Mouse (Mus musculus): ENCODE results near the gene Mthfsl.
"Not testable (repeated sequence)": the region's sequence is repeated elsewhere in the genome, so short reads cannot be mapped to it uniquely, and the experiment has no call there.

Mthfsl gene

DNA sequence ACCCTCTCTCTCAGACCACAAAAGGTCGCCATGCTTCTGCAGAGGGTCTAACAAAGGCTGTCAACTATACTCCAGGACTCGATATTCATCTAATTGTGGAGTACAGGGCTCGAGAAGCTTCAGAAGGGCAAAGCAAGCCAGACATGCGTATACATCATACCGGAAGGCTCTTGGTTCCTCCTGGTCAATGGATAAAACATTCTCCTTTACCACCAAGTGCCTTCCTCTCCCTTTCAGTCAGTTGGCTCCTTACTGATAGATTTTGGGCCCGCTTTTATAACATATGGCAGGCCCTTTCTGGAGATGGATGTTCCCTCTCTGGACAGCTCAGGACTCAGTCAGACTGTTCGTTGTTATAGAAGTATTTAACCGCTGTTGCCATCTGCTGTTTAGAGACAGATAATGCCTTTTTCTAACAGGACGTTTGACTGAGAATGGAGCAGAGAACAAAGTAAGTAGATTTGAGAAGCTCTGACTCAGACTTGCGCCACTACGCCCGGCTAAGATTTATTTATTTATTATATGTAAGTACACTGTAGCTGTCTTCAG, at the start of gene Mthfsl:
TSS of gene Mthfsl (minus strand) at position 308 of the 549 bp plus-strand sequence.
- DNase-seq (ENCODE audit: low spot score): not testable (repeated sequence)

DNA sequence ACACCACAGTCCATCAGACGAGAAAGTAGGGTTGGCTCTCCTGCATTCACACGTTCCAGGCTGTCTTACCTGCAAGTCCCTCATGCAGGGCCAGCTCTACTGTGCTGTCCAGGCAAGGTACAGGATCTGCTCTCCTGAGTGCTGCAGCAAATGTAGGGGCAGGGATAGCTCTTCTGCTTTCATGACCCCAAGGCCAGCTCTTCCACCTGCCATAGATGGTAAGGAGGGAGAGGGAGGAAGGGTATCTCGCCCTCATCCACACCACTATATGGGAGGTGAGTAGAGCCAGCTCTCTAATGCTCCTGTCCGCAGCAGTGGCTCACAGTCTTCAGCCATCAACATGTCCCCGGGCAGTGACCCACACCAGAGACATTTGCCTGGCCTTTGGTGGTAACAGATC, 49.4 kb upstream of the Mthfsl start:
- DNase-seq (ENCODE audit: low spot score): not testable (repeated sequence)

DNA sequence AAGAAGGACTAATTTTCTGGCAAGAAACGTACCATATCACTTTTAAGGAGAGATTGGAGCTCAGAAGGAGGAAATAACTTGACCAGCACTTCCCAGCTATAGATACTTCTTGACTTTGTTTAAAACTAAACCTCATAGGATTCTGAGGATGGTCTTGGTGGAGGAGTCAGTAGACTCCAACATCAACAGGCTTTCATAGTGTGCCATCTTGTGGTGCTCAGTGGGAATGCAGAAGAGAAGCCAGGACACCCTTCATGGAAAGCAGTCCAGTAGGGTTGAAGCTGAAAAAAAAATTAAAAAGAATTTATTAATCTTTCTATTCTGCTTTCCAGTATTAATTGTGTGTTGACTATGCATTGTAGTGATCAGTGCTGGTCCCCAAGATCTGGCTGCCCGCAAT, 26.6 kb upstream of the Mthfsl start:
- not testable (repeated sequence) for DNase-seq (ENCODE audit: low spot score)

- not testable (repeated sequence) for DNase-seq (ENCODE audit: low spot score)
Observed at GRCm38 (mm10) chr9:88746046-88746445, 25.9 kb upstream of the Mthfsl start.

- DNase-seq (ENCODE audit: low spot score): not testable (repeated sequence)
Observed at GRCm38 (mm10) chr9:88735289-88735688, 15.2 kb upstream of the Mthfsl start.

DNA sequence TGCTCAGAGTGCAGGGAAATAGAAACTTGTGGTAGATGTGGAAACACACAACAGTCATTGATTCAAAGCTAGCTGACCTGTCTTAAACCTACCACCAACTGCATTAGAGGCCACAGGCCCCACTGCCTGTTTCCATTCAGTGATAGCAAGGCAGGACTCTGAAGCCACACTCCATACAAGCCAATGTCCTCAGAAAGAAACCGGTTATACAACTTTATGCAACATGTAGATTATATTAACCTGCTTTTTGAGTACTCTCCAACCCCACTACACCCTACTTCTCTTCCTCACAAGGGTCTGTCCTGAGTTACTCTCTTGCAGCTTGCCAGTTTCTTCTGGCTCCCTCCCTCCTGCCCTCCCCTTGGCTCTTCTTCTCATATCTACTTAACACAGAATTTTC, 13.1 kb upstream of the Mthfsl start:
- not testable (repeated sequence) for DNase-seq (ENCODE audit: low spot score)

DNA sequence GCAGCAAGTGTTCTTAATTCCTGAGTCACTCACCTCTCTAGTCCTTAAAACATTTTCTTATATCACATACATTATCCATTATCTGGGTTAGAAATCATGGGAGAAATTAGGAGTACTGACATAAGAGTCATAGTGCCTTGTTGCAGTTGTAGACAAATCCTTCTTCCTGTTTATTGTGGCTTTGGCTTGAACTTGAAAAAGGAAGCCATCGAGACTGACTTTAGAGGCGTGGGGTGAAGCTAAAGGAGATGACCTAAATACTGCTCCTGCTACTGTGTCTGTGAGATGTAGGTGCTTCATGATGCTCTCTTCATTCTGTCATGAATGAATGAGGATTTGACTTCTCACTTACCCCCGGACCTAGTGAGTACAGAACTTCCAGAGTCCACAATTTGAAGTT, 12.2 kb upstream of the Mthfsl start:
- DNase-seq (ENCODE audit: low spot score): not testable (repeated sequence)

DNA sequence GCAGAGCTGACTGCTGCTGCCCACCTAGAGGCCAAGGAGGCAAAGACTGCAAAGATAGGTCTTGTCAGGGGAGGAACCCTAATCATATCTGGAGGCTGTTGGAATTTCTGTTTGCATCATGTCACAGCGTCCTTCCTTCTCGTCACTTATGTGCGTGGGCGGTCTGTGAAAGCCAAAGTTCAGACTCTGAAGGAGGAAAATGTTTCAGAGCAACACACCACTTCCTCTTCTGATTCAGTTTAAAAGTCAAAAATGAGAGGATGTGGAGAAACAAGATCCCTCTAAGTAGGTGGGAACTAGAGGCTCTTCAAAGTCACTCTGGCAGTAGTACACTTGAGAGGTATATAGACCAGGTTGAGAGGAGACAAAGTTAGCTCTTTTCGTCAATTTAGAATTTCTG, 11.6 kb upstream of the Mthfsl start, which contains the start of gene Bcl2a1d:
TSS of gene Bcl2a1d (minus strand) at position 187 of the 400 bp plus-strand sequence.
- DNase-seq (ENCODE audit: low spot score): not testable (repeated sequence)

- DNase-seq (ENCODE audit: low spot score): not testable (repeated sequence)
Observed at GRCm38 (mm10) chr9:88728311-88728710, 8.2 kb upstream of the Mthfsl start.

GRCm38 (mm10) chr9:88721628-88722027, 1.5 kb upstream of the Mthfsl start:
- DNase-seq (ENCODE audit: low spot score): not testable (repeated sequence)

GRCm38 (mm10) chr9:88719073-88719921, 799 bp downstream of the Mthfsl start:
- not testable (repeated sequence) for DNase-seq (ENCODE audit: low spot score)

DNA sequence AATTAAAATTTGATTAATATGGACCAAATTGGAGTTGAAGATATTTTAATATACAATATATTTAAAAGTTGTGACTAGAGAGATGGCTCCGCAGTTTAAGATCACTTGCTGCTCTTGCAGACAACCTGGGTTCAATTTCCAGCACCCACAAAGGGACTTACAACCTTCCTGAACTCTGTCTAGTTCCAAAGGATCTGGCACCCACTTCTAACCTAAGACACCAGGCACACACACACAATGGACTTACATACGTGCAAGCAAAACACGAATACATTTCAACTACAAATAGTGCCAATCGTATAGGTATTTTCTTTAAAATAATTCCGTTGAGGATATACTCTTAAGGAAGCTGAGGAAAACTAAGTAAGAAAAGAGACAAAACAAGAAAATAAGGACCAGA, 1.5 kb downstream of the Mthfsl start:
- DNase-seq (ENCODE audit: low spot score): not testable (repeated sequence)

GRCm38 (mm10) chr9:88718140-88718539, 2.0 kb downstream of the Mthfsl start:
- not testable (repeated sequence) for DNase-seq (ENCODE audit: low spot score)

- DNase-seq (ENCODE audit: low spot score): not testable (repeated sequence)
Observed at GRCm38 (mm10) chr9:88714515-88714914, 5.6 kb downstream of the Mthfsl start.

GRCm38 (mm10) chr9:88712164-88712749, 7.8 kb downstream of the Mthfsl start:
- not testable (repeated sequence) for DNase-seq (ENCODE audit: low spot score)

DNA sequence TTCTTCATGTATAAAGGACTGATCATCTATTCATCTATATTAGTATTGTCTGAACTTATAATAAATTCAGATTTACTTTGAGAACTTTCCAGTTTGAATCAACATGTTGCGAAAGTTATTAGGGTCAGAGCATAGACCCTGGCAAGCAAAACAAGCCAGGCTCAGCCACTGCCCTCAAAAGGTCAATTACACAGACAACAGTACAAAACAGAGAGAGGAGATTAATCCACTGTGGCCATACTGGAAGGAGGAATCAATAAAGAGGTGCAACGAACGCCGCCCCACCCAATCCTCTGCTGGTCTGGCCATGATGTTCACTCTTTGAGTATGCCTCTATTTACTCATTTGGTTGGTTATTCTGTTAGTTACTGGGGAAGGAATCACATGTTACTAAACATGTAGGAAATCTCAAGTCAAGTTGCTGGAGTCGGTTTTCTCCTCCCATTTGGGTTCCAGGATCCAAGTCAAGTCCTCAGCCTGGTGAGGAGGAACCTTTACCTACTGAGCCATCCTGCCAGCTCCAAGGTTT, 9.1 kb downstream of the Mthfsl start:
- not testable (repeated sequence) for DNase-seq (ENCODE audit: low spot score)

GRCm38 (mm10) chr9:88710439-88710838, 9.7 kb downstream of the Mthfsl start:
- not testable (repeated sequence) for DNase-seq (ENCODE audit: low spot score)

- not testable (repeated sequence) for DNase-seq (ENCODE audit: low spot score)
Observed at GRCm38 (mm10) chr9:88709794-88710193, 10.3 kb downstream of the Mthfsl start.

DNA sequence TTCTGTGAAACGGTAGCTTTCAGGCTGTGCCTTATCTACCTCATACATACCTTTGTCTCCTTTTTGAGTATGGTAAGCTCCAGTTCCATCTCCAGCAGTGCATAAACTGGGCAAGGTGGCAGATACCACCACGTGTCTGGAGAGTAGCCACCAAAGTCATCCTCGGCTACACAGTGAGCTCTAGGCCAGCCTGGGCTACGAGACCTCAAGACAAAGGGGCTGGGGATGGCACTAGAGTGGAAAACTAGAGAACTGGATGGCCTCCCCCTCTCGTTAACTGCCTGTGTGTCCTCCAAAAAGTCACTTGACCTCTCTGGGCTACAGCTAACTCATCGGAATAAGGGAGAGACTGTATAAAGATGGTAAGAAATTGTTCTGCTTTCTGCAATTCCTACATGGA, 10.8 kb downstream of the Mthfsl start:
- DNase-seq (ENCODE audit: low spot score): no peak

DNA sequence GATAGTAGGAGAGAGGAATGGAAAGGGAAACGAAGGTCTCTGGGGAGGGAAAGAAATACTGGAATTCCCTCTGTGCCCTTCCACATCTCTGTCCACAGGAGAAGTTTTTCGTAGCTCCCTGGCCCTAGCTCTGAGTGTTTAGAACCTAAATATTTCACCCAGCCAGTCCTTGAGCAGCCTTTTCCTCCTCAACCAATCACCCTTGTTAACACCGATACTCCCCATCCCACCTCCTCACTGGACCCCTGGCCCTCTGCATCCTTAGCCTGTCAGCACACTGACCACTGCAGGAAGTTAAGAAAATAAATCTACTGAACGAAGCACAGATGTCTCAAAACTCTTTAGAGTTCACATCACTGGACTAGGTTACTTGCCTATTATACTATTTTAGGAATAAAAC, 13.4 kb downstream of the Mthfsl start:
- DNase-seq (ENCODE audit: low spot score): no peak

DNA sequence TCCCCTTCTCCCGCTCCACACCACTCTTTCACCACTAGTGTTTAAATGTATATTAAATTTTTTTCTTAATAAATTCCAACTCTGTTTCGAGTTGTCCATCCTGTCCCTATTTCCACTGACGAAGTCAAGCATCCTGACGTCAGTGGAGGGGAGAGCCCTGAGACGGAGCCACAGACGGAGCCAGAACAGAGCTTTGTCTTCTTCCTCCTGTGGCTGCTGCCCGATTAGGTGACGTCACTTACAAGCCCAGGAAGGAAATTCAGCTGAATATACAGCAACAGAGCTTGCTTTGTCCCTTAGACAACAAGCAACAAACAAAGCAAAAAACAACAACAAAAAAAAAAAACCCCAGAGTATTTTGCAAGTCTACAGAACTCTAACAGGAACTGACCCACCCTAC, 14.9 kb downstream of the Mthfsl start:
- not testable (repeated sequence) for DNase-seq (ENCODE audit: low spot score)

GRCm38 (mm10) chr9:88698746-88699145, 21.4 kb downstream of the Mthfsl start:
- DNase-seq (ENCODE audit: low spot score): not testable (repeated sequence)

Measured in ovary, adult 18-20 months (tissue).